Mouse (Mus musculus) bone marrow macrophage, adult 2 months (primary cell): ENCODE measurements around the gene Pstk. TPM values are rescaled to one million over a fixed set of nuclear protein-coding genes. Genes with fewer than 3 reads are reported as not detected.
"Not testable (repeated sequence)": the region's sequence is repeated elsewhere in the genome, so short reads cannot be mapped to it uniquely, and the experiment has no call there.

Experiments used
- H3K27ac ChIP-seq: 2 replicates; pipeline ENCODE4 v1.5.1; 2012; ENCODE audit warnings: low read depth, low read length; ENCODE audit not compliant: insufficient read depth
- H3K4me1 ChIP-seq: 2 replicates; pipeline ENCODE4 v1.6.1; 2012; ENCODE audit warnings: low read length; ENCODE audit not compliant: control insufficient read depth, insufficient read depth
- H3K4me3 ChIP-seq: 2 replicates; pipeline ENCODE4 v1.5.1; 2012; ENCODE audit warnings: mild to moderate bottlenecking, low read length, moderate library complexity; ENCODE audit not compliant: insufficient read depth
- CTCF ChIP-seq: IDR thresholded peaks from 2 replicates; pipeline ENCODE4 v1.5.1; 2012; ENCODE audit warnings: low read depth, mild to moderate bottlenecking, low read length, moderate library complexity
- POLR2A ChIP-seq: IDR thresholded peaks from 2 replicates; pipeline ENCODE4 v1.6.1; 2012; ENCODE audit warnings: mild to moderate bottlenecking, low read depth, low read length, borderline replicate concordance
- polyA plus RNA-seq: library from polyadenylated mRNA; stranded (reverse); fragments of >200 nt; gene quantifications from 2 replicates; pipeline ENCODE4 v1.2.4, GENCODE M21; 2012; ENCODE audit not compliant: missing spikeins, insufficient read depth, insufficient read length

The Pstk gene
- polyA plus RNA-seq, 1 experiment, result 22.4 TPM

DNA sequence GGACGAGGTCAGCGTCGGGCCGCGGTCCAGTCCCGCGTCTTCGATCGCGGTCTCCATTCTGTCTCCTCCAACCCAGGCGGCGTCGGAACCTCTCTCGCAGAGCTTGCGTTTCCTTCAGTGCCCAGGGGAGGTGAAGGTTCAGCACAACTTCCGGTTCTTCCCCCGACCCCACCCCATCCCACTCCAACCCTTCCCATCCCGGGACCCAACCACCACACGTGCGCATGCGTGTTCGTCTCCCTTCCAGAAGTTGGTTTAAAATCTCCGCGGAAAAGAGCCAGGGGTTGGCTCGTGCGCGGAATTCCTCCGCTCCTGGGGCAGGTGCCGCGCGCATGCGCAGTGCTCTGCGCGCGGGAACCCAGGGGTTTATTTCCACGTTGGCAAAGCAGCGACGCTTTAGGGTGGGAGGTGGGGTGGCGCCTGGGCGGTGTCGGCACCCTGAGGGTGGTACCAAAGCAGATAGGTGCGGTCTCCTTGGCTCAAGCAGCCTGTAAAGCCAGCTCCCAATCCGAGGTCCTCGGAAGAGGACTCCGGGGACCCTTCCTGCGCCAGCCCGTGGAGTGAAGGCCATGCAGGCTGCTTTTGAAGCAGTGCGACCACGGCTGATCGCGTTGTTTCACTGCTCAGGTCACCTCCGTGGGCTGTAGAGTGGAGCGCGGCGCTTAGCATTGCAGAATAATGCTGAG, 8.2 kb upstream of the Pstk start, which contains the start of gene 2310057M21Rik:
Gene 2310057M21Rik (minus strand): TSS at position 145 of the 686 bp plus-strand sequence.
- peak within 1 kb of the TSS; percentile 74 for H3K27ac ChIP-seq
- peaks cover 6% of the 10 kb centered on the region for H3K4me1 ChIP-seq
- H3K4me3 ChIP-seq, result peak within 1 kb of the TSS; percentile 100
- TF ChIP-seq CTCF, result no peak
- no peak for TF ChIP-seq POLR2A

DNA sequence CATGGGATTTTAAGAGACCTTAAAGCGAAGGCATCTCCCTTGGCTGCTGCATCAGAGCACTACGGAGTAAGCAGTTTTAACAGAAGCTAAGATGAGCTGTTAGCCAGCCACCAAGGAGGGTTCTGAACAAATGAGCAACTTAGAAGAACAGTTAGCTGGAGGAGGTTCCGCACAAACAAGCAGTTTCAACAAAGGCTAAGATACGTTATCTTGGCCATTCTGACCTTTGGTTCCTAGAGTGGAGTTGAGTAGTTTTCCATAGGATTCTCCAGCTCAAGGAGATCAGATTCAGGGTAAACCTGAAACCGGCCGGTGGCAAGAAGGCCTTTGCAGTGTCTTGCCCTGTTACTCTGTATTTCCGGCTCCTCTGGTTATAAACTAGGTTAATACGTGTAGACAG, 6.8 kb upstream of the Pstk start:
- peaks cover 6% of the 10 kb centered on the region for H3K4me1 ChIP-seq
- H3K4me3 ChIP-seq, result no peak overlapping the region
- H3K27ac ChIP-seq, result no peak overlapping the region
- no peak for TF ChIP-seq POLR2A
- no peak for TF ChIP-seq CTCF

DNA sequence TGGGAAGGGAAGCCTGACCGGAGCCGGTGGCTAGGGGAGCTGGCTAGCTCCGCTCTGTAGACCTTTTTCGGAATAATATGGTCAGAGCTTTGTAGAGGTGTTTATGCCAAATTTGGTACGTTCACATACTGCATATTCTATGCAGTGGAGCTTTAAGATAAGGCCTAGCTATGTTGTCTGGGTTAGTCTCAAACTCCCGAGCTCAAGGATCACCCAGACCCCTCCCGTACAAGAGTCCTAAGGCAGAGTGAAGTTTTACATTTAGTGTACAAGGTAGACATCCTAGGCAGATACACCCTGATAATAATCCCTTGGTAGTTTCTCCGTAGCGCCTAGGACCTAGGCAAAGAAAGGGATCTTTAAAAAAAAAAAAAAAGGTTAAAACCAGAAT, 524 bp downstream of the Pstk start:
- TF ChIP-seq POLR2A, result no peak
- no peak for TF ChIP-seq CTCF
- Histone ChIP-seq H3K4me3 (peak overlapping the region; percentile 82), H3K4me1 (peaks cover 11% of the 10 kb centered on the region), H3K27ac (0 out of 2 replicates have a peak overlapping the region, but pooled peaks have one; percentile 68)

DNA sequence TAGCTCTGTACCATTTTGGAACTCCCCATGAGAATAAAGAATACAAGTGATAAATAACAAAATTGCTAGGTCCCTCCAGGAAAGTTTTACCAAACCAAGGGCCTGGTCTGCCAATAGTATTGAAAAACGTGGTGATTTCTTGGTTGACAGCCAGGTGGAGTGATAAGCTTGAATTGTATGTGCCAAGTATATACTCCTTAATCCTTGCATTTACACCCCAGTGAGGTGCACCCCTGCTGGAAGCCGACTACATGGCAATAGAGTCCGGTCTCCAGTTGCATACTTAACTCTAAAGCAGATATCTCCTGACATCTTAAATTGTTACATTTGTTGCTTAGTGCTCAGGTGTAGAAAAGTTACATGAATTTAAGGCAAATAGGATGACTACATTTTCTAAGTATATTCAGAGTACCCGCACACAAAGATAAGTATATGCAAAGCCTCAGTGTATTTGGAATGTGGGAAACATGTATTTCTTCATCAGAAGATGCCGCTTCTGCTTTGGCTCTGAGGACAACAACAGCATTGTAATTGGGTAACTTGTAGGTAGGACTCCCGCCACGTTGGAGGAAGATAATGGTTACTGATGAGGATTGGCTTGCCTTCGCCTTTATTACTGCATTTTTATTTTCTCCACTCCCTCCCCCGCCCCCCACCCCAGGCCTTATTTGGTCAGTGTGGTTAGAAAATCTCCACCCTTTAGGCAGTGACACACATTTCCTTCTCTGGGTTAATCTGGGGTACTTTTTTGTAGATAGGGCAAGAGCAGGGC, 1.1 kb downstream of the Pstk start:
- Histone ChIP-seq H3K27ac (no peak overlapping the region), H3K4me3 (peak overlapping the region; percentile 82), H3K4me1 (peaks cover 11% of the 10 kb centered on the region)
- no peak for TF ChIP-seq CTCF
- no peak for TF ChIP-seq POLR2A

DNA sequence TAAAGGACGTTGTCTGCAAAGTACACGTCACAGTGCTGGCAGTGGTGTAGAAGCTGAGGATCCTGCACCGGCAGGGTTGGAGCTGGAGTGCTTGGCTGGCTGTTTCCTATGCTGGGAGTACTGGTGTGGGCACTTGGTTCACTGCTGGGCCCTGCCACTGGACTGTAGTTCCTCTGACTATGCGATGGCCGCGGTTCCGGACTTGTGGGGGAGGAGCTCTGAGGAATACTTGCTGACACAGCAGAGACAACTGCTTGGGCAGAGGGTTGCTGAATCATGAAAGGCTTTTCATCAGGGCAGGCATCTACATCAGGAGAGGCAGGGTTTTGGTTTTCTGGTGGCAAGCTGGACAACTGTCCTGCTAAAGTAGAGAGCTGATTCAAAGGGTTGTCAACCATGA, 20.8 kb downstream of the Pstk start:
- not testable (repeated sequence) for H3K4me1 ChIP-seq

DNA sequence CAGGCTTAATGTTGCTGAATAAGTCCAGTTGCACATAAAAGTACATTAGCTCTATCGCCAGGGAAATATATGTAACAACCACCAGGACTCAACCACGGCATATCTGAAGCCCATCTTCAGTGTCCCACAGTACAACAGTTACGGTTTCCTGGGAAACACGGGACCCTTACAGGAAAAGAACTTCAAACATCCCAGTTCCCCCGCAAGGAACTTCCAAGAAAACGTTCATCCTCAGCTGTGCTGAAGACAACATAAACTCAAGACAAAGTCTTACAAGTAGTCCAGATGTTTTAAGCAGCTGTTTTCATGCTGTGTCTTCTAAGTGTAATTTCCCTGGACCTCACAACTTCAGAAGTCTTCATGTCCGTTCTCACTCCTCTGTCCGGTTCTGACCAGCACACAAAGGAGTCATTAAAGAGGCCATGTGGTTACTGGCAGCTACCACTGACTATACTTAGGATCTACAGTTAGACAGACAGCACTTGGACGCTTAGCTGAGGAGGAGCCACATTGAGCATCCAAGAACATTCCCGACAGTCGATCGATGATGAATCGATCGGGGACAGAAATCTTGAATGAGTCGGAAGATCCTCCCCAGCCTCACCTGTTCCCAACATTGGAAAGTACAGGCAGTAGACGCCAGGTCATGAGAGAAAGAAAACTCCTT, 38.5 kb downstream of the Pstk start:
- TF ChIP-seq POLR2A (no peak), CTCF (no peak)
- peak overlapping the region; percentile 97 for H3K4me3 ChIP-seq
- H3K4me1 ChIP-seq, result peaks cover 6% of the 10 kb centered on the region
- no peak overlapping the region for H3K27ac ChIP-seq

More for the DNA sequence above, 20.8 kb downstream of the Pstk start:
- H3K4me3 ChIP-seq, H3K27ac ChIP-seq: not testable (repeated sequence)

DNA sequence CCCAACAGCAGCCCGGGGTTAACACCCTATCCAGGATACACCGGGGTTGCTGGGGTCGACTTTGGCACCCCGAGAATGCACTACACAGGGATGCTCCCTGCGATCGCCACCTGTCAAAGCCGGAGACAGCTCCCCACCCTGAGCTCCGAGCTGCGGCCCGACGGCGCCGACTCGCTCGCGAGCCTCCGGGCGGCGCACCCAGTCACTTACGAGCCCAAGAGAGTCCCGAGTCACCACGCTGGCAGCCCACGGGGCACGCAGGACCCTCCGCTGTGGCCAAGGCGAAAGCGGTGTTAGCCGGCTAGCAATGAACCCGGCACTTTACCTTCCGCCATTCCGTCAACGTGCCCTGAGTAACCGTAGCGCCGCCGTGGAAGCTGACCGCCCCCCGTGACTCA, 39.0 kb downstream of the Pstk start:
- H3K4me3 ChIP-seq, result peak overlapping the region; percentile 97
- H3K4me1 ChIP-seq, result peaks cover 6% of the 10 kb centered on the region
- H3K27ac ChIP-seq, result peak overlapping the region; percentile 7
- no peak for TF ChIP-seq CTCF
- no peak for TF ChIP-seq POLR2A

DNA sequence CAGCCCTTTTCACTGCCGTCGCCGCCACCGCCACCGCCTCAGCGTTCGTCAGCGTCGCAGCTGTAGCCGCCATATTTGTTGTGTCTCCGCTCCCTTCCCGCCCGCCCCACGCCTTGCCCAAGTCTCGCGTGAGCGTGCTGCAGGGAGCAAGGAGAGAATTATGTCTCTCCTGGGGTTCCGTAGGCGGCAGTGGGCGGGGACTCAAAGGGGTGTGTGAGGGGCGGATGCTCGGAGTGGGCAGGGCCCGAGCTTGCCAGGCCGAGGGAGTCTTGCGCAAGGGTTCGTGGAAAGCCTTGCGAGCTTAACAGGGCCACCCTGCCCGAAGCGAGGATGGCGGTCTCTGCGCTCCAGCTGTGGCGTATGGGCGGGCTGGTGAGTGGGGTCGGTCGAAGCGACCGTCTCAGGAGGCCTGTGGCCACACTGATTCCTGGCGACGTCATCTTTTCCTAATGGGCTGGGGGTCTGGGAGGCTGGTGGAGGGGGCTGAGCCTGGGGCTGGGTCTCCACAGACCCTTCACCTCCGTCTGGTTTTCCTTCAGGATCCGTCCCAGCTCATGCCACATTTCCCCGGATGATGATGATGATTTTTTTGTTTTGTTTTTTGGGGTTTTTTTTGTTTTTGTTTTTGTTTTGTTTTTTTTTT, 39.6 kb downstream of the Pstk start, which contains the start of the genes Ikzf5 and Acadsb:
Gene Ikzf5 (minus strand): TSS at position 106 of the 643 bp plus-strand sequence.
Gene Acadsb (plus strand): TSS at position 186 of the 643 bp plus-strand sequence.
- peak within 1 kb of the TSS; percentile 97 for H3K4me3 ChIP-seq

DNA sequence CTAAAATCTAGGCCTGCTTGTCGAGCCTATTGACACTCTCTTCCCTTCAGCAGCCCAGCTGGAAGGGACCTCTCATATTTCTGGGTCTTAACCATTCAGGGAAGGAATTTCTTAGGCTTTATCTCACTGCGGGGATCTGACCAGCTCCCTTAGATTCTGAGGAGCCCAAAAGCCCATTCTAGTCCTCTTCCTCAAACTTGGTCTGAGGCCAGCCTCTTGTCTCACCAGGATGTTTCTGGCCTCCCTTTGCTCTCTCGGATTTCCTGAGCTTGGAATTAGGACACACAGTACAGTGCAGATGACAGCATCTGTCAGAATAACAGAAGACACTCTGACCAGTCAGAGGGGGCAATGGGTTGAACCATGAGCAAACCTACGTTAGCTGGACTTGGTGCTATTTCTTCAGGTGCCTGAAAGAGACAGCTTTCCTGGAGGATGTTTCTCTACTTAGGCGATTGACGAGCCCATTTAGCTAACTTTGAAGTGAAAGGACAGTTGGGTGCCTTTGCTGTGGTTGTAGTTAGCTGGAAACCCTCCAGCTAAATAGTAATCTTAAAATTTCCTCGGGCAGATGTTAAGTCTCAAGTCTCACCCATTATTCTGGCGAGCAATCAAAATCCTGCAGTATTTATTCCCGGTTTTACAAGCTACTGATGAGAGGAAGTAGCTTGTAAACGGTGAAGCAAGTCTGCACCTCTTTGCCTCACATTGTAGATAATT, 40.4 kb downstream of the Pstk start:
- H3K4me3 ChIP-seq, result peak overlapping the region; percentile 95
- H3K4me1 ChIP-seq, result peaks cover 6% of the 10 kb centered on the region
- TF ChIP-seq POLR2A (no peak), CTCF (no peak)
- no peak overlapping the region for H3K27ac ChIP-seq

More for the DNA sequence above, 39.6 kb downstream of the Pstk start, which contains the start of the genes Ikzf5 and Acadsb:
- Histone ChIP-seq H3K4me1 (peaks cover 6% of the 10 kb centered on the region), H3K27ac (peak within 1 kb of the TSS; percentile 7)
- TF ChIP-seq POLR2A, result no peak
- no peak for TF ChIP-seq CTCF
